Mouse (Mus musculus): Measurements from ENCODE around the gene Gm49388.

- TF ChIP-seq POLR2A (IDR thresholded peaks at IDR 0.05; ENCODE audit: low read depth, low read length) (no peak), CTCF (conservative IDR thresholded peaks at IDR 0.05; ENCODE audit: insufficient read depth, insufficient read length, low read depth, low read length) (no peak)
Observed at GRCm38 (mm10) chr7:127753741-127754140, 31.7 kb upstream of the Gm49388 start.
